Mouse (Mus musculus): ENCODE measurements at regions not wholly inside any gene's neighbourhood (a gene's known extent, or its start where the extent isn't known, plus 50 kb on each side); places are given as distances from the start of the nearest gene placed in this dataset.

GRCm38 (mm10) chr3:21218936-21219335, 852.0 kb upstream of the Agtr1b start:
- no peak for DNase-seq (ENCODE audit: low read depth, low spot score)

GRCm38 (mm10) chr3:21241184-21241583, 835.3 kb upstream of the Tbl1xr1 start:
- DNase-seq (ENCODE audit: low read depth, low spot score), result no peak

GRCm38 (mm10) chr3:21256129-21256760, 820.2 kb upstream of the Tbl1xr1 start:
- peak; percentile 60 for DNase-seq (ENCODE audit: low read depth, low spot score)

- no peak for DNase-seq (ENCODE audit: low read depth, low spot score)
Observed at GRCm38 (mm10) chr3:21263317-21263716, 813.1 kb upstream of the Tbl1xr1 start.

GRCm38 (mm10) chr3:21265491-21265890, 811.0 kb upstream of the Tbl1xr1 start:
- no peak for DNase-seq (ENCODE audit: low read depth, low spot score)

GRCm38 (mm10) chr3:21268429-21269129, 807.9 kb upstream of the Tbl1xr1 start:
- peak; percentile 65 for DNase-seq (ENCODE audit: low read depth, low spot score)

- no peak for DNase-seq (ENCODE audit: low read depth, low spot score)
Observed at GRCm38 (mm10) chr3:21269130-21269440, 807.4 kb upstream of the Tbl1xr1 start.

GRCm38 (mm10) chr3:21270788-21271187, 805.7 kb upstream of the Tbl1xr1 start:
- peak; percentile 36 for DNase-seq (ENCODE audit: low read depth, low spot score)

GRCm38 (mm10) chr3:21272219-21272618, 804.2 kb upstream of the Tbl1xr1 start:
- no peak for DNase-seq (ENCODE audit: low read depth, low spot score)

- no peak for DNase-seq (ENCODE audit: low read depth, low spot score)
Observed at GRCm38 (mm10) chr3:21292774-21293173, 783.7 kb upstream of the Tbl1xr1 start.

GRCm38 (mm10) chr3:21293308-21293707, 783.1 kb upstream of the Tbl1xr1 start:
- DNase-seq (ENCODE audit: low read depth, low spot score), result peak; percentile 23

- DNase-seq (ENCODE audit: low read depth, low spot score), result no peak
Observed at GRCm38 (mm10) chr3:21294776-21295175, 781.7 kb upstream of the Tbl1xr1 start.

GRCm38 (mm10) chr3:21296581-21297110, 779.8 kb upstream of the Tbl1xr1 start:
- DNase-seq (ENCODE audit: low read depth, low spot score), result no peak

GRCm38 (mm10) chr3:21325329-21325896, 751.0 kb upstream of the Tbl1xr1 start:
- DNase-seq (ENCODE audit: low read depth, low spot score), result peak; percentile 15

- no peak for DNase-seq (ENCODE audit: low read depth, low spot score)
Observed at GRCm38 (mm10) chr3:21341916-21342315, 734.5 kb upstream of the Tbl1xr1 start.

GRCm38 (mm10) chr3:21343095-21343494, 733.4 kb upstream of the Tbl1xr1 start:
- no peak for DNase-seq (ENCODE audit: low read depth, low spot score)

- no peak for DNase-seq (ENCODE audit: low read depth, low spot score)
Observed at GRCm38 (mm10) chr3:21349421-21349820, 727.0 kb upstream of the Tbl1xr1 start.

- DNase-seq (ENCODE audit: low read depth, low spot score), result no peak
Observed at GRCm38 (mm10) chr3:21356150-21356549, 720.3 kb upstream of the Tbl1xr1 start.

- DNase-seq (ENCODE audit: low read depth, low spot score), result peak; percentile 84
Observed at GRCm38 (mm10) chr3:21356831-21357712, 719.4 kb upstream of the Tbl1xr1 start.

- no peak for DNase-seq (ENCODE audit: low read depth, low spot score)
Observed at GRCm38 (mm10) chr3:21358068-21358467, 718.4 kb upstream of the Tbl1xr1 start.

- no peak for DNase-seq (ENCODE audit: low read depth, low spot score)
Observed at GRCm38 (mm10) chr3:21361069-21361468, 715.4 kb upstream of the Tbl1xr1 start.

GRCm38 (mm10) chr3:21379816-21380215, 696.6 kb upstream of the Tbl1xr1 start:
- DNase-seq (ENCODE audit: low read depth, low spot score), result peak; percentile 37
